Mouse (Mus musculus) hindbrain, embryonic 16.5 days (tissue): ENCODE measurements at regions not wholly inside any gene's neighbourhood (a gene's known extent, or its start where the extent isn't known, plus 50 kb on each side); places are given as distances from the start of the nearest gene placed in this dataset.
A peak's percentile ranks its signal among the peaks of the same experiment; 100 is the strongest.

Experiments used
- ATAC-seq: fragments of 200-750 bp; cut with Nextera tagmentation; 2 replicates; pipeline ENCODE4 v1.8.0; 2017; ENCODE audit warnings: moderate TSS enrichment, moderate library complexity
- H3K27ac ChIP-seq: fragments of 300-500 bp; sonication (generic); 2 replicates; pipeline ENCODE4 v1.5.1; 2014; ENCODE audit warnings: low read depth, mild to moderate bottlenecking, control low read depth, low read length, moderate library complexity
- H3K27me3 ChIP-seq: fragments of 300-500 bp; sonication (generic); replicated peaks from 2 replicates; pipeline ENCODE4 v1.6.1; 2014; ENCODE audit warnings: low read length; ENCODE audit not compliant: control insufficient read depth, insufficient read depth
- H3K36me3 ChIP-seq: fragments of 300-500 bp; sonication (generic); 2 replicates; pipeline ENCODE4 v1.6.1; 2014; ENCODE audit warnings: mild to moderate bottlenecking, low read length, moderate library complexity, mixed read lengths; ENCODE audit not compliant: control insufficient read depth, insufficient read depth
- H3K4me1 ChIP-seq: fragments of 300-500 bp; sonication (generic); 2 replicates; pipeline ENCODE4 v1.6.1; 2014; ENCODE audit warnings: low read depth, low read length; ENCODE audit not compliant: control insufficient read depth, insufficient read depth
- H3K4me2 ChIP-seq: fragments of 300-500 bp; sonication (generic); 2 replicates; pipeline ENCODE4 v1.6.1; 2014; ENCODE audit warnings: mild to moderate bottlenecking, low read length, control low read depth, moderate library complexity
- H3K4me3 ChIP-seq: fragments of 300-500 bp; sonication (generic); 2 replicates; pipeline ENCODE4 v1.5.1; 2014; ENCODE audit warnings: mild to moderate bottlenecking, low read length, control low read depth, moderate library complexity
- H3K9ac ChIP-seq: fragments of 300-500 bp; sonication (generic); 2 replicates; pipeline ENCODE4 v1.6.1; 2014; ENCODE audit warnings: low read depth, mild to moderate bottlenecking, control low read depth, low read length, moderate library complexity
- H3K9me3 ChIP-seq: fragments of 300-500 bp; sonication (generic); 2 replicates; pipeline ENCODE4 v1.6.1; 2014; ENCODE audit warnings: mild to moderate bottlenecking, low read length, moderate library complexity; ENCODE audit not compliant: control insufficient read depth
- WGBS: fragments of 180-500 bp; shearing (Covaris S2); extraction: QIAGEN DNeasy Blood & Tissue Kit; methylation state at CpG from one replicate; pipeline ENCODE4 v1.1.7; 2014; 5-methylcytosine and 5-hydroxymethylcytosine counted together

- Histone ChIP-seq H3K4me1 (no peaks in the 10 kb centered on the region), H3K4me2 (no peak overlapping the region), H3K9me3 (no peaks in the 10 kb centered on the region; the same call in 1 of the 2 replicates), H3K27me3 (no peaks in the 10 kb centered on the region), H3K27ac (no peak overlapping the region), H3K36me3 (no peaks in the 10 kb centered on the region), H3K9ac (no peak overlapping the region), H3K4me3 (no peak overlapping the region)
- 81% methylated on average over 15 of the region's 15 CpGs for WGBS
- ATAC-seq, result no peak
These were observed 961.4 kb downstream of the Mat2b start for GRCm38 (mm10) chr11:39733434-39734076.

- ATAC-seq, result no peak
- Histone ChIP-seq H3K27me3 (no peaks in the 10 kb centered on the region), H3K36me3 (no peaks in the 10 kb centered on the region)
These were observed 971.4 kb downstream of the Mat2b start for GRCm38 (mm10) chr11:39723621-39724020.

GRCm38 (mm10) chr11:39678521-39678920 is 1016.5 kb downstream of the Mat2b start:
- Histone ChIP-seq H3K9me3 (no peaks in the 10 kb centered on the region), H3K4me2 (no peak overlapping the region), H3K4me3 (no peak overlapping the region), H3K27me3 (no peaks in the 10 kb centered on the region), H3K36me3 (no peaks in the 10 kb centered on the region), H3K9ac (no peak overlapping the region), H3K4me1 (no peaks in the 10 kb centered on the region), H3K27ac (no peak overlapping the region)
- no peak for ATAC-seq
- 82% methylated on average over 2 of the region's 2 CpGs for WGBS

More at GRCm38 (mm10) chr11:39723621-39724020, 971.4 kb downstream of the Mat2b start:
- Histone ChIP-seq H3K4me1 (no peaks in the 10 kb centered on the region), H3K4me2 (no peak overlapping the region), H3K9me3 (0 out of 2 replicates have a peak, but pooled peaks cover 2% of the 10 kb centered on the region), H3K27ac (no peak overlapping the region), H3K4me3 (no peak overlapping the region), H3K9ac (no peak overlapping the region)

- Histone ChIP-seq H3K4me1 (no peaks in the 10 kb centered on the region), H3K9me3 (no peaks in the 10 kb centered on the region), H3K36me3 (no peaks in the 10 kb centered on the region), H3K27ac (no peak overlapping the region), H3K9ac (no peak overlapping the region), H3K4me3 (no peak overlapping the region), H3K4me2 (no peak overlapping the region), H3K27me3 (no peaks in the 10 kb centered on the region)
- no peak for ATAC-seq
- WGBS, result 76% methylated on average over 5 of the region's 5 CpGs
These were observed 1041.4 kb downstream of the Mat2b start for GRCm38 (mm10) chr11:39653595-39653994.

GRCm38 (mm10) chr11:39619356-39619755 is 1075.6 kb downstream of the Mat2b start:
- no peaks in the 10 kb centered on the region for H3K27me3 ChIP-seq
- no peak overlapping the region for H3K27ac ChIP-seq
- no peak overlapping the region for H3K9ac ChIP-seq
- H3K4me1 ChIP-seq, result no peaks in the 10 kb centered on the region
- no peak for ATAC-seq
- no peaks in the 10 kb centered on the region for H3K36me3 ChIP-seq
- H3K4me2 ChIP-seq, result no peak overlapping the region
- H3K4me3 ChIP-seq, result no peak overlapping the region
- no peaks in the 10 kb centered on the region for H3K9me3 ChIP-seq
- WGBS, result 93% methylated on average over 1 of the region's 1 CpGs

GRCm38 (mm10) chr11:39615843-39616242 is 1079.2 kb downstream of the Mat2b start:
- no peaks in the 10 kb centered on the region for H3K4me1 ChIP-seq
- H3K4me3 ChIP-seq, result no peak overlapping the region
- WGBS, result 74% methylated on average over 3 of the region's 3 CpGs
- H3K27me3 ChIP-seq, result no peaks in the 10 kb centered on the region
- no peak for ATAC-seq
- no peak overlapping the region for H3K27ac ChIP-seq
- no peaks in the 10 kb centered on the region for H3K9me3 ChIP-seq
- no peak overlapping the region for H3K4me2 ChIP-seq
- H3K9ac ChIP-seq, result no peak overlapping the region
- no peaks in the 10 kb centered on the region for H3K36me3 ChIP-seq

- Histone ChIP-seq H3K9me3 (no peaks in the 10 kb centered on the region), H3K27me3 (no peaks in the 10 kb centered on the region), H3K36me3 (no peaks in the 10 kb centered on the region), H3K4me1 (no peaks in the 10 kb centered on the region), H3K9ac (no peak overlapping the region), H3K4me3 (no peak overlapping the region), H3K27ac (no peak overlapping the region), H3K4me2 (no peak overlapping the region)
- ATAC-seq, result no peak
- WGBS, result 13% methylated on average over 4 of the region's 4 CpGs
These were observed 1098.5 kb downstream of the Mat2b start for GRCm38 (mm10) chr11:39596479-39596878.

- Histone ChIP-seq H3K4me2 (peak overlapping the region; percentile 54), H3K4me3 (peak overlapping the region; percentile 27), H3K36me3 (no peaks in the 10 kb centered on the region), H3K27ac (peak overlapping the region; percentile 36; the same call in 1 of the 2 replicates), H3K27me3 (no peaks in the 10 kb centered on the region), H3K9ac (peak overlapping the region; percentile 24; the same call in 1 of the 2 replicates), H3K9me3 (no peaks in the 10 kb centered on the region), H3K4me1 (no peaks in the 10 kb centered on the region; the same call in 1 of the 2 replicates)
- 13% methylated on average over 15 of the region's 15 CpGs for WGBS
- ATAC-seq, result peak; percentile 61
These were observed 1106.2 kb downstream of the Mat2b start for GRCm38 (mm10) chr11:39588641-39589385.

GRCm38 (mm10) chr11:39558287-39558686 is 1136.7 kb downstream of the Mat2b start:
- H3K4me3 ChIP-seq, result no peak overlapping the region
- 29% methylated on average over 3 of the region's 3 CpGs for WGBS
- peak; percentile 70; the same call in 1 of the 2 replicates for ATAC-seq

More at GRCm38 (mm10) chr11:39558287-39558686, 1136.7 kb downstream of the Mat2b start:
- no peak overlapping the region for H3K4me2 ChIP-seq
- no peaks in the 10 kb centered on the region for H3K27me3 ChIP-seq
- no peaks in the 10 kb centered on the region for H3K9me3 ChIP-seq
- no peak overlapping the region for H3K9ac ChIP-seq
- no peaks in the 10 kb centered on the region for H3K36me3 ChIP-seq
- no peak overlapping the region for H3K27ac ChIP-seq
- no peaks in the 10 kb centered on the region for H3K4me1 ChIP-seq
